Mouse (Mus musculus) kidney, embryonic 16.5 days (tissue): ENCODE measurements around the gene Limk2. TPM values are rescaled to one million over a fixed set of nuclear protein-coding genes. Genes with fewer than 3 reads are reported as not detected.

Experiments
- ATAC-seq: fragments of 200-750 bp; cut with Nextera tagmentation; 2 replicates; pipeline ENCODE4 v1.8.0; 2017; ENCODE audit warnings: moderate TSS enrichment; ENCODE audit not compliant: low FRiP score, low TSS enrichment
- H3K27ac ChIP-seq: fragments of 300-500 bp; sonication (generic); 2 replicates; pipeline ENCODE4 v1.5.1; 2014; ENCODE audit warnings: low read length
- H3K27me3 ChIP-seq: fragments of 300-500 bp; sonication (generic); 2 replicates; pipeline ENCODE4 v1.6.1; 2014; ENCODE audit warnings: low read length, control low read depth, mixed read lengths; ENCODE audit not compliant: insufficient read depth
- H3K36me3 ChIP-seq: fragments of 300-500 bp; sonication (generic); 2 replicates; pipeline ENCODE4 v1.6.1; 2014; ENCODE audit warnings: low read length, control low read depth, mixed read lengths; ENCODE audit not compliant: insufficient read depth
- H3K4me1 ChIP-seq: fragments of 300-500 bp; sonication (generic); 2 replicates; pipeline ENCODE4 v1.6.1; 2014; ENCODE audit warnings: low read length, control low read depth, mixed read lengths; ENCODE audit not compliant: insufficient read depth
- H3K4me2 ChIP-seq: fragments of 300-500 bp; sonication (generic); replicated peaks from 2 replicates; pipeline ENCODE4 v1.6.1; 2014; ENCODE audit warnings: low read depth, low read length
- H3K4me3 ChIP-seq: fragments of 300-500 bp; sonication (generic); 2 replicates; pipeline ENCODE4 v1.5.1; 2014; ENCODE audit warnings: mild to moderate bottlenecking, low read length
- H3K9ac ChIP-seq: fragments of 300-500 bp; sonication (generic); replicated peaks from 2 replicates; pipeline ENCODE4 v1.6.1; 2014; ENCODE audit warnings: low read length
- H3K9me3 ChIP-seq: fragments of 300-500 bp; sonication (generic); 2 replicates; pipeline ENCODE4 v1.6.1; 2016; ENCODE audit warnings: low read length, control low read depth
- WGBS: fragments of 180-500 bp; shearing (Covaris S2); extraction: QIAGEN DNeasy Blood & Tissue Kit; methylation state at CpG from one replicate; pipeline ENCODE4 v1.1.7; 2014; 5-methylcytosine and 5-hydroxymethylcytosine counted together
- polyA plus RNA-seq: library from polyadenylated mRNA; unstranded; fragments of >200 nt; fragmentation: Nextera tagmentation; extraction: Ambion mirVana; gene quantifications from 2 replicates; pipeline ENCODE4 v1.2.1, GENCODE M21; 2015

The Limk2 gene
- polyA plus RNA-seq, 1 experiment from 2014 or later: 45.8 TPM

DNA sequence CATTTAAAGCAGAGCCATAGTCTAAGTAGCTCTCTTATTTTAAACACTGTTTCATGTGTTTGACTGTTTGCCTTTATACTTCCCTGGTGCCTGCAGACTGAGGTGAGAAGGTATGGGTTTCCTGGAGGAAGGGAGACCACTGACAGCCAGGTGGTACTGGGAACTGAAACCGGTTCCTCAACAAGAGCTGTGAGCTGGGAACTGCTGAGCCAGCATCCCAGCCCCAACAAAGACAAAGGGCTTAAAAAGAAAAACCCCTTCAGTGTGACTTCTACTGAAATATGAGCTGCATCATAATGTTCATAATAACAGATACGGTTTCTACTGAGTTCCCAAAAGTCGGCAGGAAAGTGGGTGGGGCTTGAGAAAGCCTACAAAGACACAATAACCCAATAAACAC is 46.1 kb downstream of the Limk2 start:
- no peak for ATAC-seq
- no peak overlapping the region for H3K4me2 ChIP-seq
- H3K4me1 ChIP-seq: no peaks in the 10 kb centered on the region
- H3K9ac ChIP-seq: no peak overlapping the region
- no peak overlapping the region for H3K27ac ChIP-seq
- H3K9me3 ChIP-seq: peaks cover 5% of the 10 kb centered on the region; the same call in 1 of the 2 replicates
- H3K36me3 ChIP-seq: peaks cover 24% of the 10 kb centered on the region
- 66% methylated on average over 3 of the region's 3 CpGs for WGBS
- H3K4me3 ChIP-seq: no peak overlapping the region
- H3K27me3 ChIP-seq: no peaks in the 10 kb centered on the region

- H3K36me3 ChIP-seq: peaks cover 45% of the 10 kb centered on the region
- H3K9ac ChIP-seq: no peak overlapping the region
- H3K27me3 ChIP-seq: no peaks in the 10 kb centered on the region
- peak; percentile 16; the same call in 1 of the 2 replicates for ATAC-seq
- H3K4me2 ChIP-seq: no peak overlapping the region
- peaks cover 14% of the 10 kb centered on the region for H3K4me1 ChIP-seq
- H3K9me3 ChIP-seq: no peaks in the 10 kb centered on the region
- H3K27ac ChIP-seq: no peak overlapping the region
- WGBS: 44% methylated on average over 18 of the region's 18 CpGs
- H3K4me3 ChIP-seq: no peak overlapping the region
Measured at GRCm38 (mm10) chr11:3352990-3353585, 55.9 kb downstream of the Limk2 start.

GRCm38 (mm10) chr11:3352131-3352530 is 56.9 kb downstream of the Limk2 start:
- H3K9me3 ChIP-seq: no peaks in the 10 kb centered on the region
- H3K4me2 ChIP-seq: no peak overlapping the region
- H3K27me3 ChIP-seq: no peaks in the 10 kb centered on the region
- H3K4me1 ChIP-seq: peaks cover 21% of the 10 kb centered on the region
- no peak overlapping the region for H3K4me3 ChIP-seq
- peaks cover 38% of the 10 kb centered on the region for H3K36me3 ChIP-seq
- no peak for ATAC-seq
- WGBS: 91% methylated on average over 9 of the region's 9 CpGs
- H3K9ac ChIP-seq: no peak overlapping the region
- H3K27ac ChIP-seq: no peak overlapping the region

DNA sequence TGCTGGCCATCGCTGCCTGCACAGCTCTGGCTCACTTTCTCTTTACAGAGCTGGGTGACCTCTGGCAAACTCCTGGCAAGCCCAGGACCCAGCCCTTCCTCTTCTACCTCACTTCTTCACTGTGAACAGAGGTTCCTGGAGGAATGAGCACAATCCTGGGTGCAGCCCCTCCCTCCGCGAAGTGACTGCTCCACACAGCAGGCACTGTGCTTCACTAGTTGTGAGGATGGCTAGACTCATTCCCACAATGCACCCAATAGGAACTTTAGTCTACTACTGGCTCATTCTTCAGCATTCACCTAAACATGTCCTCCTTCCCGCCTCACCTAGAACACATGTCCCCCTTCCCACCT is 59.7 kb downstream of the Limk2 start:
- H3K4me1 ChIP-seq: peaks cover 24% of the 10 kb centered on the region
- H3K9ac ChIP-seq: peak overlapping the region; percentile 44; the same call in 1 of the 2 replicates
- H3K4me2 ChIP-seq: no peak overlapping the region
- peak overlapping the region; percentile 63 for H3K27ac ChIP-seq
- 80% methylated on average over 4 of the region's 4 CpGs for WGBS
- H3K27me3 ChIP-seq: no peaks in the 10 kb centered on the region
- no peak overlapping the region for H3K4me3 ChIP-seq
- no peaks in the 10 kb centered on the region for H3K9me3 ChIP-seq
- ATAC-seq: 0 out of 2 replicates have a peak, but pooled peaks have one; percentile 3
- H3K36me3 ChIP-seq: peaks cover 42% of the 10 kb centered on the region

DNA sequence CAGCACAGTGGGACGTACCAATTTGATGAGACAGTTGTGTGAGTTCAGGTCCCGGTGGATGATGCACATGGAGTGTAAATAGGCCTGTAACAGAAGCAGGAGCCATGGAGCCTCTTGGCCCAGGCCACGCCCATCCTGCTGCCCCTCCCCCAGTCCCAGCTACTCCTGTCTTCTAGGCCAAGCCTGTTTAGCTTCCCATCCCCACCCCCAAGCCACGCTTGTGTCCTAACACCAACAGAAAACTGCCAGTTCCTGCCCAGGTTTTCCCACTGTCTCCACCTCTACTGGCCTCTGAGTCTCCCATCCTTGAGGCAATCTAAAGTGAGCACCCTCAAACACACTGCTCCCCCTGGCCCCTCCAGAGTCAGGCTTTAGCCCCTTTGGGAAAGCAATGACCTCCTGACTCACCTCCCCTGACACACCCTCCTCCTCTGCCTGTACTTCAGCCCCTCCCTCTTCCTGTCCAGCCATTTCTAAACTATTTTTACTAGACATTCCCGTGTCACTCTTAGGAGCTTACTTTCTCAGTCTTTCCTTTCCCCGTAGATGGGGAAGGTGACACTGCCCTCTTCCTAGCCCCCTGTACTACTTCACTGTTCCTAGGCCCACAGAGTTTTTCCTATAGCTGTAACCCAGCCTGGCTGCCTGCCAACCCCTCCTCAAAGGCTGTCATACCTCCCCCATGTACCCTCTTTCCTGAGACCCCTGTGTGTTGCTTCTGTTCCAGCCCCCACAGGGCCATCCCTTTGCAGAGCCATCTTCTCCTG is 60.2 kb downstream of the Limk2 start:
- Histone ChIP-seq H3K9ac (peak overlapping the region; percentile 44; the same call in 1 of the 2 replicates), H3K4me3 (no peak overlapping the region), H3K36me3 (peaks cover 41% of the 10 kb centered on the region), H3K4me1 (peaks cover 24% of the 10 kb centered on the region), H3K27ac (peak overlapping the region; percentile 63), H3K4me2 (no peak overlapping the region), H3K9me3 (no peaks in the 10 kb centered on the region), H3K27me3 (no peaks in the 10 kb centered on the region)
- peak; percentile 21; the same call in 1 of the 2 replicates for ATAC-seq
- WGBS: 22% methylated on average over 6 of the region's 6 CpGs

- ATAC-seq: no peak
- 0 out of 2 replicates have a peak overlapping the region, but pooled peaks have one; percentile 44 for H3K9ac ChIP-seq
- no peaks in the 10 kb centered on the region for H3K27me3 ChIP-seq
- no peak overlapping the region for H3K4me3 ChIP-seq
- peak overlapping the region; percentile 27; the same call in 1 of the 2 replicates for H3K27ac ChIP-seq
- no peaks in the 10 kb centered on the region for H3K9me3 ChIP-seq
- peaks cover 24% of the 10 kb centered on the region for H3K4me1 ChIP-seq
- no peak overlapping the region for H3K4me2 ChIP-seq
- H3K36me3 ChIP-seq: peaks cover 40% of the 10 kb centered on the region
Measured at GRCm38 (mm10) chr11:3347835-3348195, 61.2 kb downstream of the Limk2 start.

DNA sequence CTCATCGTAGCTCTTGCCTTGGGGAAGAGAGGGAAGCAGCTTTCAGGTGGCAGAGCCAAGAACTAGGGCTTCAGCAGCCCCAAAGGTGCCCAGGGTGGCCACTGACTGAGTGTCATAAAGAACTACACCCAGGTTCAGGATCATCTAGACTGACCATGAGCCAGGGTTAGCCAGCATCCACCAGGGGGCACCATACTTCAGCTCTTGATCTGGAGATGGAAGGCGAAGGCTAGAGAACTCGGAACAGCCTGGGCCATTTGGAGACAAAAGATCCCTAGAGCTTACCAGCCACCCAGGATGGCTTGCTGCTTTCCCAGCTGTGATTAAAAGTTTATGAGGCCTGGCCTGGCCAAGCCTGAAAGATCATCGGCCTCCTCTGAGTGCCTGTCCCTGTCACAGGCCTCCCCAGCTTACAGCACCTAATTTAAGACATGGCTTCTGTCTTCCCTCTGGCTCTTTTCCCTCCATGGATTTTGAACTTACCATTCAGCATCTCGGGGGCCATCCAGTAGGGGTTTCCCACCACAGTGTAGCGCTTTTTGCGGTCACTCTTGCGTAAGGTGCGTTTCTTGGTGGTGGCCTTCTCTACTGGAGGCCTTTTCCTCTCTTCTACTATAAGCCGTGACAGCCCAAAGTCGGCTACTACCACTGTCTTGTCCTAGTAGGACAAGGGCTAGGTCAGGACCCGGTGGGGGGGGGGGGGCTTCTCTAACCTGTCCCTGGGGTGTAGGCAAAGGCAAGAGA is 61.7 kb downstream of the Limk2 start:
- 55% methylated on average over 12 of the region's 12 CpGs for WGBS
- Histone ChIP-seq H3K9ac (0 out of 2 replicates have a peak overlapping the region, but pooled peaks have one; percentile 1), H3K9me3 (no peaks in the 10 kb centered on the region), H3K4me2 (no peak overlapping the region), H3K27me3 (no peaks in the 10 kb centered on the region), H3K4me3 (no peak overlapping the region), H3K4me1 (peaks cover 24% of the 10 kb centered on the region), H3K27ac (peak overlapping the region; percentile 27; the same call in 1 of the 2 replicates), H3K36me3 (peaks cover 35% of the 10 kb centered on the region)
- ATAC-seq: peak; percentile 78

- no peak for ATAC-seq
- no peak overlapping the region for H3K4me3 ChIP-seq
- H3K4me2 ChIP-seq: no peak overlapping the region
- H3K4me1 ChIP-seq: peaks cover 24% of the 10 kb centered on the region
- peaks cover 29% of the 10 kb centered on the region for H3K36me3 ChIP-seq
- H3K27ac ChIP-seq: no peak overlapping the region
- 70% methylated on average over 7 of the region's 7 CpGs for WGBS
- no peaks in the 10 kb centered on the region for H3K9me3 ChIP-seq
- H3K9ac ChIP-seq: no peak overlapping the region; the same call in 1 of the 2 replicates
- H3K27me3 ChIP-seq: no peaks in the 10 kb centered on the region
Measured at GRCm38 (mm10) chr11:3346351-3346750, 62.6 kb downstream of the Limk2 start.

- Histone ChIP-seq H3K4me1 (peaks cover 24% of the 10 kb centered on the region), H3K4me2 (no peak overlapping the region), H3K27ac (no peak overlapping the region), H3K4me3 (no peak overlapping the region), H3K27me3 (no peaks in the 10 kb centered on the region), H3K9me3 (no peaks in the 10 kb centered on the region), H3K9ac (no peak overlapping the region), H3K36me3 (peaks cover 20% of the 10 kb centered on the region)
- no peak for ATAC-seq
- WGBS: 84% methylated on average over 3 of the region's 3 CpGs
Measured at GRCm38 (mm10) chr11:3344916-3345315, 64.1 kb downstream of the Limk2 start.
